Mouse (Mus musculus) lung, adult 2 months (tissue): ENCODE results near the gene Snx4. TPM values are rescaled to one million over a fixed set of nuclear protein-coding genes. Genes with fewer than 3 reads are reported as not detected.

ENCODE experiments used
- DNase-seq: peaks from one replicate; pipeline ENCODE4 v3.0.0; 2022
- H3K4me1 ChIP-seq: fragments of 200-500 bp; 2 replicates; pipeline ENCODE4 v1.6.1; 2011; ENCODE audit warnings: low read length; ENCODE audit not compliant: control insufficient read depth, insufficient read depth
- H3K4me3 ChIP-seq: fragments of 200-500 bp; replicated peaks from 2 replicates; pipeline ENCODE3; 2011; ENCODE audit warnings: low read depth, mild to moderate bottlenecking, control low read depth, low read length; ENCODE audit errors: extremely low read depth
- CTCF ChIP-seq: fragments of 200-500 bp; IDR thresholded peaks from 2 replicates; pipeline ENCODE4 v1.5.1; 2011; ENCODE audit warnings: mild to moderate bottlenecking, low read length, control low read depth; ENCODE audit not compliant: insufficient read depth
- POLR2A ChIP-seq: fragments of 200-500 bp; IDR thresholded peaks from 2 replicates; pipeline ENCODE4 v1.6.1; 2011; ENCODE audit warnings: low read depth, mild to moderate bottlenecking, control low read depth, low read length, borderline replicate concordance; ENCODE audit errors: extremely low read depth
- WGBS: fragments of 180-500 bp; shearing (Covaris S2); methylation state at CpG from one replicate; pipeline ENCODE4 v1.1.7; 2018; 5-methylcytosine and 5-hydroxymethylcytosine counted together
- polyA plus RNA-seq: library from polyadenylated mRNA; depleted of rRNA; stranded (reverse); fragments of >200 nt; gene quantifications from 2 replicates; pipeline ENCODE4 v1.2.3, GENCODE M21; 2012; rRNA removed

Snx4 gene
- polyA plus RNA-seq, 1 experiment: 25.3 TPM

DNA sequence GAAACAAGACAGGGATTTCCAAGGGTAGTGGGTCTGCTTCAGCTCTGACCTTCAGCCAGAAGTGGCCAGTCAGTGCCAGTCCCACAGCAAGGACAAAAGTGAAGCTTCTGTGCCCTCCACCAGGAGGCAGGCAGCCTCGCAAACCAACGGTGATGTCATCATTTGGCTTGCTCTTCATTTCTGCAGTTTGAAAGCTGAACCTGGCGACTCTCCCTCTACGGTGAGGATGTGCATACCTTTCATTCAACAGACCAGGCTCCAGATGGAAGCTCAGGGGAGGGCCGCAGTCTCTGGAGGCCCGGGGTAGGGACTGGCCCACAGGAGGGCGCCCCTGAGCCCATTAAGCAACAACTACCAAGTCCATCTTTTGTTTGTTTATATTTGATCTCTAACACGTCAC, 85.9 kb downstream of the Snx4 start:
- 6% methylated on average over 8 of the region's 8 CpGs for WGBS
- DNase-seq: peak; percentile 67
- H3K4me3 ChIP-seq: peak overlapping the region; percentile 0
- no peaks in the 10 kb centered on the region for H3K4me1 ChIP-seq
- TF ChIP-seq POLR2A (no peak), CTCF (peak; percentile 82)

DNA sequence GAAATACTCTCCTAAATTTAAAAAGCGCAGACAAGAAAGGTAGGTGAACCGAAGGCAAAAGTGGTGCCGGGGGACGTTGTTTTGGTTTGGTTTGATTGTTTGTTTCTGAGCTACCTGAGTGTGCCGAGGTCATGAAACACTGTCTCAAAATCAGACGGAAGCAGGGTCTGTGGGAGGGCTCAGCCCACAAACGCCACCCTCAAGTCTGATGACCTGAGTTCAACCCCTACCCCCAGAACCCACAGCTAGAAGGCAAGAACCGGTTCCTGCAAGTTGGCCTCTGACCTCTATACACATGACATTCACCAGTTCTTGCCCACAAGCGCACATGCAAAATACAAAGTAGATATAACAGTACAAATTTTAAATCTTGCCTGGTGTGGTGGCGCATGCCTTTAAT, 86.4 kb downstream of the Snx4 start:
- H3K4me3 ChIP-seq: peak overlapping the region; percentile 30
- WGBS: 58% methylated on average over 10 of the region's 10 CpGs
- H3K4me1 ChIP-seq: no peaks in the 10 kb centered on the region
- no peak for DNase-seq
- TF ChIP-seq CTCF (no peak), POLR2A (no peak)

DNA sequence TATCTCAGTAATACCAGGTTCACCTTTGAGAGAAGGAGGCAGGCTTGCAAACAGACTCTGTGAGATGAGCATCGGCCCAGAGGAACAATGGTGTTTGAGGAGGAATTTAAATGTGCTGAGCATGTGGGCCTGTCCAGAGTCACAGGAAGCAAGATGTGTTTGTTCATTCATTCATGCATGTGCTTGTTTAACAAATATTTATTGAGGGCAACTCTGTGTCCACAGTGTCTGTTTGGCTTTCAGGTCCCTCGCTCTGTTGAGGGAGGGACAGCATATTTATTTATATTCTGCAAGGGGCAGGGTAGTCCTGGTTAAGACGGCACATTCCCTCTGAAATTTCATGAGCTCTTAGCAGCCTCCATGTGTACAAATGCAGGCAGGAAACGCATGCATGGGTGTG, 87.2 kb downstream of the Snx4 start:
- DNase-seq: no peak
- Histone ChIP-seq H3K4me3 (no peak overlapping the region), H3K4me1 (no peaks in the 10 kb centered on the region)
- TF ChIP-seq POLR2A (no peak), CTCF (no peak)
- WGBS: 42% methylated on average over 4 of the region's 4 CpGs

DNA sequence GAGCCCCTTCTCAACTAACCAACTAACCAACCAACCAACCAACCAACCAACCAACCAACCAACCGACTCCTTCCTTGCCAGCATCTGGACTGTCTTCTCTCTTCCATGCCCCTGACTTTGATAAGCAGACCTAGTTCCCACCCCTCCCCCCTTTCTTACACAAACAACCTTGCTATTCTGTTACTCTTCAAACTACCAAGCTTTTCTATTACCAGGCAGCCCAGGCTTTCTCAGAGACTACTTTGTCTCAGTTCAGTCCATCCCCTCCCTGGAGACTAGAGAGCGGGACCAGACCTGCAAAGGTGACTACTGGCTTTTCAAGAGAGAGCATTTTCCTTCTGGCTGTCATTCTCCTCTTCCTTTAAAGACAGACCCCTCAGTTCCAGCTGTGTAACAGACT, 88.2 kb downstream of the Snx4 start:
- no peak for DNase-seq
- no peak overlapping the region for H3K4me3 ChIP-seq
- TF ChIP-seq CTCF (no peak), POLR2A (no peak)
- WGBS: 69% methylated on average over 2 of the region's 2 CpGs
- H3K4me1 ChIP-seq: no peaks in the 10 kb centered on the region

DNA sequence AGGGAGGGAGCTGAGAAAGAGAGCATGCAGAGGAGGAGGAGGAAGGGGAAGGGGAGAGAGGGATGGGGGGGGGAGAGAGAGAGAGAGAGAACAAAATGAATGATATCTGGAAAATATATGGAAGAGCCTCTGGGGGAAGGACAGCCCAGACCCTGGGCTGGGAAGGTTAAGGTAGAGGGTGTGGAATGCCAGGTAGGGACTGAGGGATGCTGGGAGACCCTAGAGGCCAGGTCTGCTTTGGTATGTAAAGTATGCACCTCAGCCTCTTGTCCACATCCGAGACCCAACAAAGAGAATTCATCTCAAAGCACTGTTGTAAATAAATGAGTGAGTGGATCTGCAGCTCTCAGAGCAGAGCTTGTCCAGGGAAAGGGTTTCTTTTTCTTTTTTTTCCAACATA, 91.1 kb downstream of the Snx4 start:
- 63% methylated on average over 1 of the region's 1 CpGs for WGBS
- TF ChIP-seq CTCF: no peak
- TF ChIP-seq POLR2A: no peak
- Histone ChIP-seq H3K4me3 (no peak overlapping the region), H3K4me1 (no peaks in the 10 kb centered on the region)
- DNase-seq: no peak

DNA sequence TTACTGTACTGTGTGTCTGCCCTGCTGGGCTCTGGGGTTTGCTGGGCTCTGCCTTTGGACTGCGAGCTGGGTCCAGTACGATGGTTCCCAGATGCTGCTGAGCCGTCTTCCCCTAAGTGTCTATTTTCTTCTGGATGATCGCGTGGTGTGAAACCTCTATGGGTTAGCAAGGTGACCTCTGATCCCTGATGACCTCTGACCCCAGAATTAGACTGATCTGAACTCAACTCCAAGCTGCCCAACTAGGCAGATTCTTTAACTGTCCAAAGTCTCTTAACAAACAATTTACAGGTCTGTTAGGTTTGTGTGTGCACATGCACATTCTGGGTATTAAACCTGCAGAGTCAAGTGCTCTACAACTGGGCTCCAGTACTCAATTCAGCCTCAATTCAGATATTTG, 91.9 kb downstream of the Snx4 start:
- TF ChIP-seq POLR2A: no peak
- TF ChIP-seq CTCF: no peak
- no peak for DNase-seq
- WGBS: 81% methylated on average over 5 of the region's 5 CpGs
- Histone ChIP-seq H3K4me3 (no peak overlapping the region), H3K4me1 (no peaks in the 10 kb centered on the region)

DNA sequence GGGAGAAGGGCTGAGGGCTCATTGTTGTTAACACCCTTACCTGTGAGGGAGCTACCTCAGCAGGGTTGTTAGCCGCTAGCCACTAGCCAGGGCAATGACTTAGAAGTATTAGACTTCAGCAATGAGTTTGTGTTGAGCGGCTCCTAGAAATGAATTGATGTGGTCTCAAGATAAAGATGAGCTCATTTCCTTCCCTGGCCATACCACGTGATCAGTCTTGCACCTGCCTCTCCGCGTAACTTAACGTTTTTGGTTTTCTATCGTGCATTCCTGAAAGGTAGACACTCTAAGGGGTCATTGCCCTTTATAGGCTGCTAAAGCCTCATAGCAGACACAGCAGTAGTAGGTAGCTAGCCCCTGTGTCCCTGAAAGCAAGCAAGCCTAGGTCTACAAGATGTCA, 92.4 kb downstream of the Snx4 start:
- Histone ChIP-seq H3K4me1 (no peaks in the 10 kb centered on the region), H3K4me3 (no peak overlapping the region)
- 56% methylated on average over 7 of the region's 7 CpGs for WGBS
- no peak for DNase-seq
- TF ChIP-seq POLR2A (no peak), CTCF (no peak)

DNA sequence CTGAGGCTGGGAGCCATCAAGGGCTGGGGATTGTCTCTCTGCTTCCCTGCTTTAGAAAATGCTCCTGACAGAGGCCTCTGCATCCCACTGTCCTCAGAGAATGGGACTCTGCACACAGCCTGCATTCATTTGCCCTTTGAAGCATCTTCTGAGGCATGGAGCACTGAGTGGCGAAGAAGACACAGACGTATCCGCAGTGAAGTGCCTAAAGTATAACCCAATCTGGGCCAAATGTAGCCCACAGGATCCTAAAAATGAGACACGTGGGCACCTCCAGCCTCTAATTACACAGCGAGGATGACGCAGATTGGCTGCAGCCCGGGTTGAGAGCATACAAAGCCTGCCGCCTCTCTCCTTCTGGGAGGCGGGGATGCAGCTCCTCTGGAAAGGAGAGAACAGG, 93.1 kb downstream of the Snx4 start:
- DNase-seq: no peak
- Histone ChIP-seq H3K4me3 (no peak overlapping the region), H3K4me1 (no peaks in the 10 kb centered on the region)
- WGBS: 56% methylated on average over 9 of the region's 9 CpGs
- no peak for TF ChIP-seq CTCF
- no peak for TF ChIP-seq POLR2A

DNA sequence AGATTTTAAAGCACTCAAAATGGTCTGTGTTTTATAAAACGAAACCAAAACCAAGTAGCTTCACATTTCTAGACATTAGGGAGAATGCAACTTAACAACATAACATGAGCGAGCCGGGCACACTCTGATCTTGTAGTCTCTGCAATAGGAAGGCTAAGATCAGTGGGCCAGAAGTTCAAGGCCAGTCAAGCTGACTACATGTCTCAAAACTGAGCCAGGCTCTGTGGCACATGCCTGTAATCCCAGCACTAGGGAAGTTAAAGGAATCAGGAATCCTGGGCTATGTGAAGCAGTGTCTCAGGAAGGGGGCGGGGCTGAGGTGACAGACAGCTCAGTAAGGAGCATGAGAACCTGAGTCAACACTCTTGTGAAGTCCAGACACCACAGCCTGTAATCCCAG, 93.6 kb downstream of the Snx4 start:
- H3K4me1 ChIP-seq: no peaks in the 10 kb centered on the region
- 53% methylated on average over 4 of the region's 4 CpGs for WGBS
- DNase-seq: no peak
- peak overlapping the region; percentile 34 for H3K4me3 ChIP-seq
- no peak for TF ChIP-seq CTCF
- TF ChIP-seq POLR2A: no peak

DNA sequence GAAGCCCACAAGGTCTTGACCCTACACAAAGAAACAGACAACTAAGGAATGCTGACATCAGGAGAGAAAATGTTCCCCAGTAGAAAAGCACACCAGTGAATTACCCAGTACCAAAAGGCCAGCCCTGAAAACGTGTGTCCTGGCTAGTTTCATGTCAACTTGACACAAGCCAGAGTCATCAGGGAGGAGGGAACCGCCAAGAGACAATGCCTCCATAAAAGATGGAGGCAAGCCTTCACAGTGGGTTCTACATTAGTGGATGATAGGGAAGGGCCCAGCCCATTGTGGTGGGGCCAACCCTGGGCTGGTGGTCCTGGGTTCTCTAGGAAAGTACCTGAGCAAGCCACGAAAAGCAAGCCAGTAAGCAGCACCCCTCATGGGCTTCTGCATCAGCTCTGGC, 95.1 kb downstream of the Snx4 start:
- TF ChIP-seq CTCF (no peak), POLR2A (no peak)
- H3K4me3 ChIP-seq: no peak overlapping the region
- no peak for DNase-seq
- no peaks in the 10 kb centered on the region for H3K4me1 ChIP-seq
- WGBS: 68% methylated on average over 3 of the region's 3 CpGs

DNA sequence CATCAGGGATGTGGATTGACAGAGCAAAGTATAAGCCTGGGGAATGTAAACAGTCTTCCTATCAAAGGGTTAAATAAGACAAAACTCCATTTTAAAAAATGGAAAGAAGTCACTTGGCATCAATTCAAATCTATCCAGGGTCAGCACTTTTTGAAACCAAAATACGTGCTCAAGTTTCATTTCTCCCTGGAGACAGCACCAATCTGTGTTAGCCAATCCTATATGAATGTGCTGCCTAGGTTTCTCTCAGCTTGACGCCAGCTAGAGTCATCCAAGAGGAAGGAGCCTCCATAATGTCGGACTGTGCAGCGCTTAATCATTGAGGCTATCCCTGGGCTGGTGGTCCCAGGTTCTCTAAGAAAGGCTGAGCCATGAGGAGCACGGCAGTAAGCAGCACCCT, 95.9 kb downstream of the Snx4 start:
- no peak for TF ChIP-seq CTCF
- Histone ChIP-seq H3K4me3 (no peak overlapping the region), H3K4me1 (no peaks in the 10 kb centered on the region)
- WGBS: 59% methylated on average over 5 of the region's 5 CpGs
- no peak for DNase-seq

Other genes with a start within 250 kb of the Snx4 start
- 0.84 and 1.9 TPM in 2 replicates for gene Iqcg, start 195.2 kb upstream of the Snx4 start, polyA plus RNA-seq
- 146 and 225 TPM in 2 replicates for gene Rpl35a, start 195.0 kb upstream of the Snx4 start, polyA plus RNA-seq
- 2.6 and 5.0 TPM in 2 replicates for gene Lmln, start 188.9 kb upstream of the Snx4 start, polyA plus RNA-seq
- gene Osbpl11, start 66.4 kb upstream of the Snx4 start, polyA plus RNA-seq: 11.1 and 11.3 TPM in 2 replicates
- 6.2 and 9.1 TPM in 2 replicates for gene Zfp148, start 129.4 kb downstream of the Snx4 start, polyA plus RNA-seq